Mouse (Mus musculus): ENCODE measurements around the gene Sfxn2.
"Not testable (repeated sequence)": the region's sequence is repeated elsewhere in the genome, so short reads cannot be mapped to it uniquely, and the experiment has no call there.

Sfxn2 gene

DNA sequence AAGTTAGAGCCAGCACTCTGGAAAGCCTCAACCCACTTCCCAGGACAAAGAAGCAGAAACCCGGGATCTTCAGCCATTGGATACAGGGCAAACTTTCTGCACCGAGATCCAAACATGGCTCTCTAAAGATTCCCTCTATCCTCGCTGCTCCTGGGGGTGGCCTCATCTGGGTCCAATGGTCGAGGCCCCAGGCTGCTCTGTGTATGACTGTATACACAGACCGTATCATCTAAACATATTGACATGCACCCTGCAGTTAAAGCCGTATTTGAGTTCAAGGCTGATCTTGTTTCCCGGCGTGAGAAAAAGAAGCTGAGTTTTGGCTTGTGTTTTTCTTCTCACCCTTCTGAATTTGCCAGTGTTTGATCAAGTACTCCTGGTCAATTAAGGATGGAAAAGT, 30.4 kb upstream of the Sfxn2 start:
- DNase-seq (ENCODE audit: low read depth, low spot score), result no peak

- DNase-seq (ENCODE audit: low read depth, low spot score), result no peak
These were observed 25.6 kb upstream of the Sfxn2 start for GRCm38 (mm10) chr19:46547565-46547964.

GRCm38 (mm10) chr19:46548110-46548509, 25.1 kb upstream of the Sfxn2 start:
- no peak for DNase-seq (ENCODE audit: low read depth, low spot score)

GRCm38 (mm10) chr19:46550385-46550784, 22.8 kb upstream of the Sfxn2 start:
- DNase-seq (ENCODE audit: low read depth, low spot score), result no peak

- DNase-seq (ENCODE audit: low read depth, low spot score), result no peak
These were observed 20.7 kb upstream of the Sfxn2 start for GRCm38 (mm10) chr19:46552496-46552895.

GRCm38 (mm10) chr19:46553541-46553955, 19.6 kb upstream of the Sfxn2 start:
- peak; percentile 48 for DNase-seq (ENCODE audit: low read depth, low spot score)

GRCm38 (mm10) chr19:46558009-46558408, 15.2 kb upstream of the Sfxn2 start:
- DNase-seq (ENCODE audit: low read depth, low spot score), result no peak

GRCm38 (mm10) chr19:46558631-46559030, 14.5 kb upstream of the Sfxn2 start:
- no peak for DNase-seq (ENCODE audit: low read depth, low spot score)

GRCm38 (mm10) chr19:46562132-46562531, 11.0 kb upstream of the Sfxn2 start:
- peak; percentile 81 for DNase-seq (ENCODE audit: low read depth, low spot score)

- DNase-seq (ENCODE audit: low read depth, low spot score), result peak; percentile 90
These were observed 10.3 kb upstream of the Sfxn2 start for GRCm38 (mm10) chr19:46562581-46563515.

DNA sequence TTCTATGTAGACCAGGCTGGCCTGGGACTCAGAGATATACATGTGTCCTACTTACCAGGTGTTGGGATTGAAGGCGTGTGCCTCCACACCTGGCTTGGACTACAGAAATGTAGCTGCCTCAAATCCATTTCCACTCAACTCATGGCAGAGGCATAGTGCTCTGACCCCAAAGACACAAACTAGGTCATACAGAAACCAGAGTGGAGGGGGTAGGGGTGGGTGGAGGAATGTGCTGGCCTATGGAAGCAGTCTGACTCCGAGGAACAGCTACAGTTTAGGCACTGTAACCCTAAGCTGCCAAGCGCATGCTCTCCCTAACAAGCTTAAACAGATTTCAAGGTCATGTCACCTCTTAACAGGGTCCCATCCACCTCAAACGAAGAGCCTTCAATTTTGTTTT, 9.6 kb upstream of the Sfxn2 start:
- peak; percentile 83 for DNase-seq (ENCODE audit: low read depth, low spot score)

DNA sequence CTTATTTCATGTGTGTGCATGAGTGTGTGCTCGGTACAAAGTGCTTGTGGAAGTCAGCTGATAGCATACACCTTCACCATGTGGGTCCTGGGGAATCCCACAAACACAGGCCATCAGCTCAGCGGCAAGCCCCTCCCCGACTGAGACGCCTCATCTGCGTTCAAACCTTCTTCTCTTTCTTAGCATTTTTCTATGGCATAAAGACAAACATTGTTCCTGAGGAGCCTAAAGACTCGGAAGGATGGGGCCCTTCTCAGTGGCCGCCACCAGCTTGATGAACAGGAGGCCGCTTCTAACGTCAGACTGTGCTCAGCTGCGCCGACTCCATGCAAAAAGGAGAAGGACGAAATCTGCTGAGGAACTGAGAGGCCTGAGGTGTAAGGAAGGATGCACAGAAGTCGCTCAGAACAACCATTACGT, 9.1 kb upstream of the Sfxn2 start:
- no peak for DNase-seq (ENCODE audit: low read depth, low spot score)

DNA sequence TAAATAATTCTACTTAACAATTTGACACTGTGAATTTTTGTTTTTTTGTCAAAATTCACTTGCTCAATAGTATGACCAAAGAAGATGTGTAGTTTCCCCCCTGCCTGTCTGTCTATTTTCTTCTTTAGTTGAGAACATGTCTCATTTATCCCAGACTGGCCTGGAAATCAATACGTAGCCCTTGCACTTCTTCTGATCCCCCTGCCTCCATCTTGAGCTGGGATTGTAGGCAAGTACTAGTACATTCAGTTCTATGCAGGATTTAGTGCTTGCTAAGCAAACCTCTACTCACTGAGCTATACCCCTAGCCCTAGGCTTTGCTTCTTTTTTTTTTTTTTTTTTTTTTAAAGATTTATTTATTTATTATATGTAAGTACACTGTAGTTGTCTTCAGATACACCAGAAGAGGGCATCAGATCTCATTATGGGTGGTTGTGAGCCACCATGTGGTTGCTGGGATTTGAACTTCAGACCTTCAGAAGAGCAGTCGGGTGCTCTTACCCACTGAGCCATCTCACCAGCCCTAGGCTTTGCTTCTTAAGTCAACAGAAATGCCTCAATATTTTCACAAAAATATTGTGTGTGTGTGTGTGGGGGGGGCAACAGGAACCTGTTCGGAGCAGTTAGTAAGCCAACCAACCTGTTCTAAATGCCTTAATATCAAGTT, 1.8 kb upstream of the Sfxn2 start:
- not testable (repeated sequence) for DNase-seq (ENCODE audit: low read depth, low spot score)

- DNase-seq (ENCODE audit: low read depth, low spot score), result no peak
These were observed 1.3 kb upstream of the Sfxn2 start for GRCm38 (mm10) chr19:46571878-46572244.

GRCm38 (mm10) chr19:46572548-46572947, 617 bp upstream of the Sfxn2 start:
- no peak for DNase-seq (ENCODE audit: low read depth, low spot score)

DNA sequence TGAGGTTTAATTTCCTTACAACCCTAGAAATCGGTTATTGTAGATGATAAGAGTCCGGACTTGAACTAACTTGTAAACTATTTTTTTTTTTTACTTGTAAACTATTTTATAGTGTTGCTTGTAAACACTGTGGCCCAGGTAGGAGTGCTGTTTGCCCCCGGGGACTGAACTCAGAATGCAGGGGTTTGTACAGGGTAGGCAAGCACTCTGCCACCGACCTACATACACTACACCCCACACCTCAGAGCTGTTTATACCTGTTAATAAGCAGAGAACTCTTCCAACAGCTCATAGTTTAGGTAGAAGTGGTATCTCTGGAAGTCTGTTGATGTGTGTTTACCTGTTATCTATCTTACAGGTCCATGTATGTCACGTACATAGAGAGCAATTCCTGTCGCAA, 825 bp downstream of the Sfxn2 start:
- DNase-seq (ENCODE audit: low read depth, low spot score), result no peak

- no peak for DNase-seq (ENCODE audit: low read depth, low spot score)
These were observed 2.0 kb downstream of the Sfxn2 start for GRCm38 (mm10) chr19:46575196-46575595.

DNA sequence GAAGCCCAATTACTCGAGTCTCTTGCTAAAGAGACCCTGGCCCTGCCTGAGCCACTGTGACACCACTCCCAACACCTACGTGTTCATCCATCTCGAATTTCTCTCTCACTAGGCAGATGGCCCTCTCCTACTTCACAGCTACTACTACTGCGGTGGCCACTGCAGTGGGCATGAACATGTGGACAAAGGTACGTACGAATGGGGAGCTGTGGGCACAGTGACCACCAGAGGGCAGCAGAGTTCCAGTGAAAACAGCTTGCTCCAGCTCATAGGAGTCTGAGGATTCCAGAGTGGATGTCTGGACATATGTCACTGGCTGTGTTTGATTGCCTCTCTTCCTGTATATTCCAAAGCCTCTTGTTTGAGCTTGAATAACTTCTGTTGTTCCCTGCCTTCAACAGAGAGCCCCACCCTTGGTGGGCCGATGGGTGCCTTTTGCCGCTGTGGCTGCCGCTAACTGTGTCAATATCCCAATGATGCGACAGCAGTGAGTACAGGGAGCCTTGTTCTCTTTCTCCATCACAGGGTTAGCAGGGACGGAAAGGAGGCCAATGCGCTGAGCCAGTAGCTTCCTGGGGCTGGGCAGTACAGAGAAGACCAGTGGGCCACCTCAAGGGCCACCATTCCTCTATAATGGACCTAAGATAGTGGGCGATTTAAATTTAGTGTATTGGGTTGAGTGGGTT, 14.8 kb downstream of the Sfxn2 start:
- peak; percentile 80 for DNase-seq (ENCODE audit: low read depth, low spot score)

DNA sequence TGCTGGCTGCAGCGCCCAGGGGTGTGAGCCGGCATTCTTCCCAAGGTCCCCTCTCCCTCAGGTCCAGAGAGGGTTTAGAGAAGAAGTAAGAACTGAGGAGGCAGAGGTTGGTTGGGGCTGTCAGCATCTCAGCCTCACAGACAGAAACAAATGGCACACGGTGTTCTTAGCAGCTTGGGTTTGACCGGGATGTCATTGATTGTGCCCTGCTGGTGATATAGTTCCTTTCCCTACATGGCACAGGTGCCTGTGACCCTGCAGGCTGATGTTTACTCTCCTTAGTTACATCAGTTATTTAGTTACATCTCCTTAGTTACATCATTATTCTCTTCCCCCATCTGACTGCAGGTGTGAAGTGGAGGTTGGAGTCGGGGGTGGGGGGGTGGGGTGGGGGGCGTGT, 18.4 kb downstream of the Sfxn2 start:
- no peak for DNase-seq (ENCODE audit: low read depth, low spot score)

DNA sequence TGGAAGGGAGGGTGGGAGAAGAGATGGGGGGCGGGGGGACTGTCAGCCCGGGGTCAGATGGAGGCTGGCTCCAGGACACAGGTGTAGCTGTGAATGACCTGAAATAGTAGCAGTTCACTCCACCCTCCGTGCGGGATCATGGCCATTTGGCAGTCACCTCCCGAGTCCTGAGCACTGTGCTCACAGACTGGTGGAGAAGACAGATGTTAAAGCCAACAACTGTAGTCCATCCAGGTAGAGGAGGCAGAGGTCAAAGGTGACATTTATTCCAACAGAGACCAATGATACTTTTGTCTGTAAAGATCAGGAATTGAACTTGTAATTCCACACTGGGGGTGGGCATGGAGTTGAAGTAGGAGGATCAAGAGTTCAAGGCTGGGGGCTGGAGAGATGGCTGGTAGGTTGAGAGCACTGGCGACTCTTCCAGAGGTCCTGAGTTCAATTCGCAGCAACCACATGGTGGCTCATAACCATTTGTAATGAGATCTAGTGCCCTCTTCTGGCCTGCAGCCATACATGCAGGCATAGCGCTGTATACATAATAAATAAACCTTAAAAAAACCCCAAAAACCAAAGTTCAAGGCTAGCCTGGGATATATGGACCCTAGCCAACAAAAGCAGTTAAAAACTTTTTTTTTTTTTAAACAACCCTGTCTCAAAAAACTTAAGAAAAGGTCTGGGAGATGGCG, 19.7 kb downstream of the Sfxn2 start:
- no peak for DNase-seq (ENCODE audit: low read depth, low spot score)

DNA sequence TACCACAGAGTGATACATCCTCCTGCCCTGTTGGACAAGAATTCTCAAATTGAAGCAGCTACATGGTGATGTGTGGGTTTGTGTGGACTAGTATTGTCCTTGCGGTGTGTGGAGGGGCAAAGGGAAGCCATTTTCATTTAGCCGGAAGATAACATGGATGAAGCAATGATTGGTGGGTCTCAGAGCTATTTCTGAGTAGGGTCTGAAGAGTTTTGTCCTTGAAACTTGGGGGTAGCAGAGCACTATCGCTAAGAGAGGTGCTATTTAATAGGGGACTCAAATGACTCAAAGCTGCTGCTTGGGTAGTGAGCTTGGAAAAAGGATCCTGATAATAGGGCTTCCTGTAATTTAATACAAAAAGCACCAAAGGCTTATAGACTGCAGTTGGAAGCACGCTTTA, 25.0 kb downstream of the Sfxn2 start:
- DNase-seq (ENCODE audit: low read depth, low spot score), result no peak

Measured in skeletal muscle tissue, adult 2 months (tissue).